Comparison of ENCODE assay signal across 15 mouse cellular contexts in genomic region chr3:141909136-141909535, GRCm38 (mm10).
"Had no signal": no experiment of that assay in that cellular context is flagged by ENCODE, and none has a peak within 500 bp of the region (broad histone marks: within the 10 kb centered on the region; RNA-seq: fewer than 3 reads in every experiment).

No protein-coding gene starts in this region.

- ATAC-seq: midbrain, embryonic 15.5 days had no signal

- H3K4me3 ChIP-seq: midbrain, embryonic 10.5 days; midbrain, embryonic 12.5 days; midbrain, embryonic 15.5 days; neural tube, embryonic 12.5 days; stomach, embryonic 15.5 days had no signal

- H3K4me2 ChIP-seq: lung, embryonic 14.5 days; midbrain, embryonic 12.5 days; midbrain, embryonic 15.5 days; neural tube, embryonic 12.5 days; stomach, embryonic 15.5 days had no signal

- H3K4me1 ChIP-seq: midbrain, embryonic 15.5 days; stomach, embryonic 15.5 days had no signal

- H3K27ac ChIP-seq: liver, embryonic 14.5 days; midbrain, embryonic 10.5 days; midbrain, embryonic 12.5 days; midbrain, embryonic 15.5 days; neural tube, embryonic 12.5 days; stomach, embryonic 15.5 days; stomach, postnatal 0 days had no signal

- H3K9ac ChIP-seq: liver, embryonic 14.5 days; lung, embryonic 14.5 days; midbrain, embryonic 12.5 days; midbrain, embryonic 15.5 days; neural tube, embryonic 12.5 days; stomach, embryonic 15.5 days had no signal

- H3K27me3 ChIP-seq: midbrain, embryonic 12.5 days; midbrain, embryonic 15.5 days; neural tube, embryonic 12.5 days; stomach, embryonic 15.5 days had no signal

- H3K9me3 ChIP-seq: midbrain, embryonic 10.5 days; midbrain, embryonic 12.5 days; midbrain, embryonic 15.5 days; neural tube, embryonic 12.5 days; stomach, embryonic 15.5 days had no signal

- DNase-seq: lung, adult 18-20 months; lung, embryonic 14.5 days; lung, postnatal 10 days; lung, postnatal 4 days; right cerebral cortex, postnatal 25 days; thymus, adult 18-20 months; thymus, postnatal 25 days; thymus, postnatal 4 days had no signal

- H3K36me3 ChIP-seq: midbrain, embryonic 10.5 days; midbrain, embryonic 12.5 days; midbrain, embryonic 15.5 days; neural tube, embryonic 12.5 days; stomach, embryonic 15.5 days had no signal
